Mouse (Mus musculus): ENCODE data around the gene Gm525. TPM values are rescaled to one million over a fixed set of nuclear protein-coding genes. Genes with fewer than 3 reads are reported as not detected.

The Gm525 gene
- polyA plus RNA-seq, 1 experiment from 2014 or later, result 1.6 TPM

GRCm38 (mm10) chr11:89066126-89066525 lies 7.5 kb upstream of the Gm525 start:
- 81% methylated on average over 6 of the region's 6 CpGs for WGBS
- no peaks in the 10 kb centered on the region for H3K27me3 ChIP-seq
- no peaks in the 10 kb centered on the region for H3K4me1 ChIP-seq
- no peak overlapping the region for H3K27ac ChIP-seq
- no peak overlapping the region for H3K4me2 ChIP-seq
- H3K4me3 ChIP-seq, result no peak overlapping the region
- no peak overlapping the region for H3K9ac ChIP-seq
- no peak for ATAC-seq (ENCODE audit: insufficient number of reproducible peaks, low FRiP score, low TSS enrichment, low read depth)
- no peaks in the 10 kb centered on the region for H3K36me3 ChIP-seq
- no peaks in the 10 kb centered on the region for H3K9me3 ChIP-seq

GRCm38 (mm10) chr11:89066750-89067149 lies 6.9 kb upstream of the Gm525 start, which contains the start of gene Dgke:
TSS of gene Dgke (minus strand) at chr11:89066850.
- Histone ChIP-seq H3K27me3 (no peaks in the 10 kb centered on the region), H3K4me1 (no peaks in the 10 kb centered on the region), H3K4me2 (no peak within 1 kb of the TSS), H3K9me3 (no peaks in the 10 kb centered on the region), H3K36me3 (no peaks in the 10 kb centered on the region), H3K4me3 (no peak within 1 kb of the TSS), H3K9ac (no peak within 1 kb of the TSS), H3K27ac (no peak within 1 kb of the TSS)
- 94% methylated on average over 1 of the region's 1 CpGs for WGBS
- no peak for ATAC-seq (ENCODE audit: insufficient number of reproducible peaks, low FRiP score, low TSS enrichment, low read depth)

- WGBS, result 68% methylated on average over 6 of the region's 6 CpGs
- Histone ChIP-seq H3K9ac (no peak overlapping the region), H3K4me1 (no peaks in the 10 kb centered on the region), H3K27ac (no peak overlapping the region), H3K36me3 (no peaks in the 10 kb centered on the region), H3K9me3 (no peaks in the 10 kb centered on the region), H3K27me3 (no peaks in the 10 kb centered on the region), H3K4me2 (no peak overlapping the region), H3K4me3 (no peak overlapping the region)
- no peak for ATAC-seq (ENCODE audit: insufficient number of reproducible peaks, low FRiP score, low TSS enrichment, low read depth)
Measured at GRCm38 (mm10) chr11:89067301-89067822, 6.3 kb upstream of the Gm525 start.

DNA sequence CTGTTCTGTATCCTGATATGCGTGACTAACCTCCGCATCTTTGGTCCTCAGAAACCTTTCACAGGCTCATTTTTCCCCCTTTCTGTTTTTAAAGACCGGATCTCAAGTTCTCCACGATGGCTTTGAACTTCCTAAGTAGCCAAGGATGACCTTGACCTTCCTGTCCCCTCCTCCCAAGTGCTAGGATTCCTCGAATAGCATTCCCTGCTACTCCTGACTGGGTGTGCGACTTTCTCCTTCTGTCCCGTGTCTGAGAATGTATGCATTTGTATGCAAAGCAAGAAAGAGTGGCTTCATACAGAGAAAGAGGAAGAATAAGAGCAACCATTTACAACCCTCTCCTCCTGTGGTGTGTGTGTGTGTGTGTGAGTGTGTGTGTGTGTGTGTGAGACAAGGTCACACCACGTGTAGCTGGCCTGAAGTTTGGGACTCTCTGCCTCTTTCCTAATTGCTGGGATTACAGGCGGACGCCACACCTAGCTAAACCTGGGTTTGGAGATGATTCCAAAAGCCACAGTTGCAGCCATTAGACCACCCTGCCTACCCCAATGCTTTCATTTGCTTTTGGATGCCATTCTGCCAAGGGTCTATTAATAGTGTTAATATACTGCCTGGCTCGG lies 5.7 kb upstream of the Gm525 start:
- Histone ChIP-seq H3K4me2 (no peak overlapping the region), H3K9ac (no peak overlapping the region), H3K4me3 (no peak overlapping the region), H3K36me3 (no peaks in the 10 kb centered on the region), H3K9me3 (no peaks in the 10 kb centered on the region), H3K27me3 (no peaks in the 10 kb centered on the region), H3K4me1 (no peaks in the 10 kb centered on the region), H3K27ac (no peak overlapping the region)
- no peak for ATAC-seq (ENCODE audit: insufficient number of reproducible peaks, low FRiP score, low TSS enrichment, low read depth)
- WGBS, result 68% methylated on average over 11 of the region's 11 CpGs

GRCm38 (mm10) chr11:89068649-89069048 lies 5.0 kb upstream of the Gm525 start:
- no peak overlapping the region for H3K4me3 ChIP-seq
- H3K36me3 ChIP-seq, result no peaks in the 10 kb centered on the region
- no peak overlapping the region for H3K9ac ChIP-seq
- no peak for ATAC-seq (ENCODE audit: insufficient number of reproducible peaks, low FRiP score, low TSS enrichment, low read depth)
- no peaks in the 10 kb centered on the region for H3K9me3 ChIP-seq
- no peaks in the 10 kb centered on the region for H3K4me1 ChIP-seq
- no peak overlapping the region for H3K4me2 ChIP-seq
- 84% methylated on average over 14 of the region's 14 CpGs for WGBS
- H3K27me3 ChIP-seq, result no peaks in the 10 kb centered on the region
- H3K27ac ChIP-seq, result no peak overlapping the region

- Histone ChIP-seq H3K4me3 (no peak overlapping the region), H3K4me2 (no peak overlapping the region), H3K9ac (no peak overlapping the region), H3K36me3 (no peaks in the 10 kb centered on the region), H3K27ac (no peak overlapping the region), H3K27me3 (no peaks in the 10 kb centered on the region), H3K9me3 (no peaks in the 10 kb centered on the region), H3K4me1 (no peaks in the 10 kb centered on the region)
- WGBS, result 23% methylated on average over 6 of the region's 6 CpGs
- no peak for ATAC-seq (ENCODE audit: insufficient number of reproducible peaks, low FRiP score, low TSS enrichment, low read depth)
Measured at GRCm38 (mm10) chr11:89069303-89069702, 4.3 kb upstream of the Gm525 start.

- H3K4me1 ChIP-seq, result no peaks in the 10 kb centered on the region
- no peak overlapping the region for H3K9ac ChIP-seq
- no peak overlapping the region for H3K27ac ChIP-seq
- no peak overlapping the region for H3K4me3 ChIP-seq
- ATAC-seq (ENCODE audit: insufficient number of reproducible peaks, low FRiP score, low TSS enrichment, low read depth), result no peak
- no peaks in the 10 kb centered on the region for H3K9me3 ChIP-seq
- no peaks in the 10 kb centered on the region for H3K36me3 ChIP-seq
- no peaks in the 10 kb centered on the region for H3K27me3 ChIP-seq
- H3K4me2 ChIP-seq, result no peak overlapping the region
- WGBS, result 69% methylated on average over 5 of the region's 5 CpGs
Measured at GRCm38 (mm10) chr11:89071522-89071921, 2.1 kb upstream of the Gm525 start.

DNA sequence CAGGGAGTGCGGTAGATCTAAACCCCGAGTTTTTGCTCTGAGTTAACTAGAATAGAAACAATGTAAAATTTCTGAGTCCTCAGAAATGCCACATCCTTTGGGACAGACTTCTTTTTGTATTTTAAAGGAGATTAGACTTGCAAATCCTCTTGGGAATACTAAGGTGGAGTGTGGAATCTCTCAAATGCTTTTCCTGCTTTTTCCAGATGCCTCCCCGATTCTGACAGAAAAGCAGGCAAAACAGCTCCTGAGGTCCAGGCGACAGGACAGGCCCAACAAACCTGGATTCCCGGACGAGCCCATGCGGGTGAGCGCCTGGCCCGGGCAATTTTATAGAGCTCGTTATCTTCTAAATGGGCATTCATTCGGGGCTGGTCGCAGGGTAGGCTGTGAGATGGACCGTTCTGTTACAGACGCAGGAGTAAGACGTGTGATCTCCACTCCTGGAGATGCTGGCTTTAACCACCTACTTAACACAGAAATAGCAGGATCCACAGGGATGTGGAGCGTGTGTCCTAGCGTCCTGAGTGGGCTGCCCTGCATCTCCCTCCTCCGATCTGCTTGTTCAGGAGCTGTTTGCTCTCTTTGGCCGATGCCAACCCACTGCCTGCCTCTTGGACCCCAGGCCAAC lies 1.3 kb downstream of the Gm525 start:
- H3K27me3 ChIP-seq, result no peaks in the 10 kb centered on the region
- no peaks in the 10 kb centered on the region for H3K4me1 ChIP-seq
- H3K4me2 ChIP-seq, result no peak overlapping the region
- no peak overlapping the region for H3K9ac ChIP-seq
- no peaks in the 10 kb centered on the region for H3K36me3 ChIP-seq
- no peak overlapping the region for H3K27ac ChIP-seq
- H3K9me3 ChIP-seq, result no peaks in the 10 kb centered on the region
- no peak for ATAC-seq (ENCODE audit: insufficient number of reproducible peaks, low FRiP score, low TSS enrichment, low read depth)
- WGBS, result 42% methylated on average over 19 of the region's 19 CpGs
- H3K4me3 ChIP-seq, result no peak overlapping the region

GRCm38 (mm10) chr11:89076370-89076821 lies 2.8 kb downstream of the Gm525 start:
- H3K27ac ChIP-seq, result no peak overlapping the region
- no peaks in the 10 kb centered on the region for H3K36me3 ChIP-seq
- H3K4me1 ChIP-seq, result no peaks in the 10 kb centered on the region
- no peaks in the 10 kb centered on the region for H3K9me3 ChIP-seq
- no peak for ATAC-seq (ENCODE audit: insufficient number of reproducible peaks, low FRiP score, low TSS enrichment, low read depth)
- H3K9ac ChIP-seq, result no peak overlapping the region
- no peak overlapping the region for H3K4me3 ChIP-seq
- WGBS, result 65% methylated on average over 4 of the region's 4 CpGs
- H3K27me3 ChIP-seq, result no peaks in the 10 kb centered on the region
- H3K4me2 ChIP-seq, result no peak overlapping the region

DNA sequence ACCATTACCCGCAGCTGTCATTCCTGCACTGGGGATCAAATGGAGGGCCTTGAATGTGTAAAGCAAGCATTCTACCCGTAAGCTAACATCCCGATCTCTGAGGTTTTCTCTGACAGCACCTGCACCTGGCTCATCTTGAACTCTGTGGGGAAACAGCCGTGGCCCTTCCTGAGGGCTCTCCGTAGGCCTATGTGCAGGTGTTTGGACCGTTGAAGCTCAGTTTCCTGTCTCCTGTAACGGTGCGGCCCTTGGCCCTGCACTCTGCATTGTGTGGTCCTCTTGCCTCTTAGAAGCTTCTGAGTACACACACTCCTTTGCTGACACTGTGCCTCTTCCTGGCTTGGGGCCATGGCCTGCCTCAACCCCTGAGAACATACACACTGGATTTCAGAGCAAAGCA lies 4.0 kb downstream of the Gm525 start:
- Histone ChIP-seq H3K4me1 (no peaks in the 10 kb centered on the region), H3K27ac (no peak overlapping the region), H3K4me3 (no peak overlapping the region), H3K9me3 (no peaks in the 10 kb centered on the region), H3K9ac (no peak overlapping the region), H3K4me2 (no peak overlapping the region), H3K27me3 (no peaks in the 10 kb centered on the region), H3K36me3 (no peaks in the 10 kb centered on the region)
- 82% methylated on average over 8 of the region's 8 CpGs for WGBS
- ATAC-seq (ENCODE audit: insufficient number of reproducible peaks, low FRiP score, low TSS enrichment, low read depth), result no peak

GRCm38 (mm10) chr11:89078305-89078704 lies 4.7 kb downstream of the Gm525 start:
- 88% methylated on average over 3 of the region's 3 CpGs for WGBS
- no peak for ATAC-seq (ENCODE audit: insufficient number of reproducible peaks, low FRiP score, low TSS enrichment, low read depth)
- no peaks in the 10 kb centered on the region for H3K9me3 ChIP-seq
- no peaks in the 10 kb centered on the region for H3K36me3 ChIP-seq
- no peaks in the 10 kb centered on the region for H3K4me1 ChIP-seq
- H3K4me2 ChIP-seq, result no peak overlapping the region
- no peak overlapping the region for H3K27ac ChIP-seq
- no peaks in the 10 kb centered on the region for H3K27me3 ChIP-seq
- no peak overlapping the region for H3K4me3 ChIP-seq
- no peak overlapping the region for H3K9ac ChIP-seq

- no peaks in the 10 kb centered on the region for H3K9me3 ChIP-seq
- no peak overlapping the region for H3K4me3 ChIP-seq
- no peak overlapping the region for H3K9ac ChIP-seq
- H3K27me3 ChIP-seq, result no peaks in the 10 kb centered on the region
- H3K27ac ChIP-seq, result no peak overlapping the region
- no peaks in the 10 kb centered on the region for H3K4me1 ChIP-seq
- H3K36me3 ChIP-seq, result no peaks in the 10 kb centered on the region
- H3K4me2 ChIP-seq, result no peak overlapping the region
- 80% methylated on average over 16 of the region's 16 CpGs for WGBS
- no peak for ATAC-seq (ENCODE audit: insufficient number of reproducible peaks, low FRiP score, low TSS enrichment, low read depth)
Measured at GRCm38 (mm10) chr11:89078996-89079680, 5.5 kb downstream of the Gm525 start.
